Mouse (Mus musculus) stomach, postnatal 0 days (tissue): ENCODE measurements at regions not wholly inside any gene's neighbourhood (a gene's known extent, or its start where the extent isn't known, plus 50 kb on each side); places are given as distances from the start of the nearest gene placed in this dataset.

Experiments used
- CTCF ChIP-seq: IDR thresholded peaks from 2 replicates; pipeline ENCODE4 v1.5.1; 2016; ENCODE audit warnings: antibody characterized with exemption, low read depth, mild to moderate bottlenecking, moderate library complexity
- EP300 ChIP-seq: optimal IDR thresholded peaks from 2 replicates; pipeline ENCODE3; 2016; ENCODE audit warnings: antibody characterized with exemption

GRCm38 (mm10) chr12:104630590-104630989 lies 121.2 kb downstream of the Dicer1 start:
- TF ChIP-seq CTCF (no peak), EP300 (no peak)
